Mouse (Mus musculus): Measurements from ENCODE around the gene Bmpr1b.

Gene Bmpr1b

DNA sequence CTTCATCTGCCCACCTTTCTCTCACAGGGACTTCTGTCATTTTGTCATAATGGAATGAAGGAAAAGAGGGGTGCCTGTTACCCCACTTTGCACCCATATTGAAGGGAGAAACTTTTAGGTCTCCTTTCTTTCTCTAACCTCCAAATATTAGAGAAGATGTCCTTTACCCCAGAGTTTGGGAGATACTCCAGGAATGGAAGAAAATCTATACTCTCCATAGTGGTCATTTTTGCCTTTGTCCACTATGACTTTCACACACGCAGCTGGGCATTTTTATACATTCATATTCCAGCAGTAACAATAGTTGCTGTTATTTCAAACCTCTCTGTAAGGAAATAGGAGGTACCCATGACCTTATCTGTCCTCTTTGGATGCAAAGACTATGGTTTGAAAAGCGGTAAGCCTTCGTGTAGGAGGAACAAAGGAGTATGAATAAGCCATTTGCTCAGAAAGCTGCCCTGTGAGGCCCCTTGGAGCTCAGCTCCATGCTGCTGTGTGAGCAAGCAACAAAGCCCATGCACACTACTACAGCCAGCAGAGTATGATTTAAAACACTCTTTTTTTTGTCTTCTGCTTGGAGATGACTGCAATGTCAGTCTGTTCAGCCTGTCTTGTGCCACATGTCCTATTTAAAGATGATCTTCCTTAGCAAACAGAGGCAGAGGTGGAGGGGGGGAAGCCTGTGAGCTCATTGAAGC lies 350.5 kb downstream of the Bmpr1b start:
- no peak for DNase-seq (ENCODE audit: low spot score in 2 of 2)

DNA sequence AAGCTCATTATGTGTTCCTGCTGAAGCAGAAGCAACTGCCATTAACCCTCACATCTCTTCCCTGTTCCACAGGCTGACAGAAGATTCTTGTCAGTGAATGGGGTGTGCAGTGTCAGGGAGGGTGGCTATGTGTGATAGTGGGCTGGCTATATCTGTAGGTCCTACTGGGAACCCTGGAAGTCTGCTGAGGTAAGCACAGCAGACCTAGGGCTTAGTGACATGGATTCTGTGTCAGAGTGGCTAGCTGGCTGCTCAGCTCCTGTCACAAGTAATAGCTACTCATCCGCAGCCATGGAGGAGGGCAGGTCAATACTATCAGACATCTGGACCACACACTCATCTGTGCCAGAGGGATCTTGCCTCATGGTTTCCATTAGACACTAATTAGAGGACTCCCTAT lies 354.4 kb downstream of the Bmpr1b start:
- DNase-seq (ENCODE audit: low spot score in 2 of 2), result no peak

DNA sequence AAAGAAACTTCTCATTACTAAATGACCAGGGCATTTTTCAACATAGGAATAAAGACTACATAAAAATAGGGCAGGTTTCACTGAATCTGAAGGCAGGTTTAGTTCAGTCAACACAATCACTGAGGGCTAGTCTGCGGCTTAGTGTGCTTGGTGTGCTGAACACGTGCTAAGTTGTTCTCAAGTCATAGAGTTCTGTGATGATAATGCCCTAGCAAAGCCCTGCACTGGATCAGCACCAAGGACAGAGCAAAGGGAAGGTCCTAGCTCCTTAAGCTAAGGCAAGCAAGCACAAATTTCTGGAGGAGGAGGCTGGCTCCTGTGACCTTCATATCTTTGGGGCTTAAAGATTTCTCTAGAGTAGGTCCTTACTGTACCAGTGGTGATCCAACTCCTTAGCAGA lies 357.9 kb downstream of the Bmpr1b start:
- no peak for DNase-seq (ENCODE audit: low spot score in 2 of 2)

DNA sequence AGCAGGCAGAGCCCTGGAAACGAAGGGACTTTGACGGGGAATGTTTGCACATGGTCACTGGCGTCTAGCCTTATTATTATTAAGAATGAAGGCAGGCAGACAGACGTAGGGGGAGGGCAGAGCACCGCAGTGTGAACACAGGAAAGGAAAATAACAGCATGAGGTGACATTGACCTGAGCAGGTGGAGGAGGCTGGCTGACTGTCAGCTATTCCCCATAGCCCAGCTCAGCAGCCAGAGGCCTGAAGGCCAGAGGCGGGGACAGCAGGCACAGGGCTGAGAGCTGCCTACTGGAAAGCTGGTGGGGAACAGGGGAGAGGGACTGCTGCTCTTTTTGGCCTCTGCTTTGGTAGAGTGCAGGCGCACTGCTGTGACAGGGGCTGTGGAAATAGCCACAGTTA lies 358.3 kb downstream of the Bmpr1b start:
- DNase-seq (ENCODE audit: low spot score in 2 of 2), result peak in 1 of 2 experiments; percentile 12

DNA sequence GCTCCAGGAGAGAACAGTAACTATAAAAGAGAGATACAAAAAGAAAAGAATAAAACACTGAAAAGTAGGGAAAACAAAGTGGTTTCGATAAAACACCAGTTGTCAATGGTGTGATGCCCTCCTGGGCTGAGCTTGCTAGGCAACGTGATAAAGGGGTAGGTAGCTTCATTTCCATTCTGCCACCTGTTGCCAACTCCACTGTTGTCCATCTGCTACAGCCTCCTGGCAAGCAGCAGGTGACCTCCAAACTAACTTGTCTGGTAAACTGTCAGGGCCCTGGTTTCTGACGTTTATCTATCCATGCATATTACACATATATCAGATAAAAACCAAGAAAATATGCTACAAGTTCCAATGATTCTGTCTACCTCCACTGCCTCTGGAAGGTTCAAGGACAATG lies 359.6 kb downstream of the Bmpr1b start:
- DNase-seq (ENCODE audit: low spot score in 2 of 2), result no peak

DNA sequence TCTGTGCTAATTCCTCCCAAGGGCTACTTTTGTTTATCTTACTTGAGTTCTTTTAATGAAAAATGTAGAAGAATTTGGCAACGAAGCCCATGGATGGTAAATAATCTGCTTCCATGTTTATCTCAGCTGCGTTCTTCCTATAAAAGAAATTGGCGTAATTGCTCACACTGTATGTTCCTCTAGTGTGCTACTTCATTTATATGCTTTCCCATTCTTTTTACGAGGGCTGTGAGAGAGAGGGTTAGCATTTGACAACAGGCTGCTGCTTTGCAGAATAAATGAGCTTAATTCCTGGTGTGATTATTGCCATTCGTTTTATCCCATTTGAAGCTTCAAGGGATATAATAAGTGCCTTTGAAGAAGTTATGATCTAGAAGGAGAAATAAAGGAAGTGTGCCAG lies 365.1 kb downstream of the Bmpr1b start:
- DNase-seq (ENCODE audit: low spot score in 2 of 2), result no peak

DNA sequence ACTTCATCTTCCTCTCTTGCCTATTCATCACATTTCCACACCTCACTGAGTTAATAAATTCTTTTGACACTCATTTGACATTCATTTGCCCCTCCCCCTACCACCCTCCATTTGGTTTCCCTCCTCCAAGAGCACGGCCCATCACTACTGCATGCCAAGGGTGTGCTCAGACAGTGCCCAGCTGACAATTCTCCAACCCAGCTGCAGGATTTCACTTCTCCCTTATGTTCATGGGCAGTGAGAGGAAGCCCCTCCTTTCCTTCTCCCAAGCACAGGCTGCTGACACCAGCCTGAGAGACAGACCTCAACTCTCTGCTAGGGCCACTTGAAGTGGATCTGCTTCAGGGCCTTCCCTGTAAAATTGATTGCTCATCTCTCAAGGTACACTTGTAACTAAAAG lies 371.4 kb downstream of the Bmpr1b start:
- DNase-seq (ENCODE audit: low spot score in 2 of 2), result peak in 1 of 2 experiments; percentile 16

DNA sequence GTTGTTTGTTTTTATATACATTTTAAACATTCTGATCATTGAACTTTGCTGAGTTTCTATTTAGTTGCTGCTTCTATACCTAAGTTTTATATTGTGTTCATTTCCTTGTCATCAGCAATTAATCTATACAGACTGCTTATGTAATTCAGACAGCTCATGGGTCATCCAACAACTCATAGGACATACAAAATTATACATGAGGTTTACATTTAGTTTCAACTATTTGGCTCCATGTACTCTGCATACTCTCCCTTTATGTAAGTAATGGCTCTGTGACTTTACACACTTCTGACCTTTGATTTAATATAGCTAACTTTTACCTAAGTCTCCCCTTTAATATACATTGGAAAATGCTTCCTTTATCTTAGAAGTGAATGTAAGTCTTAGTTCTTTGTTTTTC lies 371.9 kb downstream of the Bmpr1b start:
- DNase-seq (ENCODE audit: low spot score in 2 of 2), result no peak

DNA sequence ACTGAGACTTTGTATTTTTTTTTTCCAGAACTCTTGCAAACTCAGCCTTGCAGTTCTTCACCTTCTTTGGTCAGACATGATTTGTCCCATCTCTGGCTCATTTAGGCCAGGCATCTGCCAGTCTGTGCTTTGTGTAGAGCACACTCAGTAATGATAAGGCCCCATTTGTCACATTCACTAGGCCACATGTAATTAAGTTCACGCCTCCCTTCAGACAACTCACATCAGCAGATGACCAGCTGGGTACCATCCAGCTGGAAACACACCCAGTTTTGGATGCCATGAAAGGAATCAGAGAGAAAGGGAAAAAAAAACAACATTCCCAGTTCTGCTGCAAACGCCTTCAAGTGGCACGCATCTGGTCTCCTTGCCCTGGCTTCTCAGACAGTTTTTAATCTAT lies 374.9 kb downstream of the Bmpr1b start:
- peak in 1 of 2 experiments; percentile 22 for DNase-seq (ENCODE audit: low spot score in 2 of 2)

DNA sequence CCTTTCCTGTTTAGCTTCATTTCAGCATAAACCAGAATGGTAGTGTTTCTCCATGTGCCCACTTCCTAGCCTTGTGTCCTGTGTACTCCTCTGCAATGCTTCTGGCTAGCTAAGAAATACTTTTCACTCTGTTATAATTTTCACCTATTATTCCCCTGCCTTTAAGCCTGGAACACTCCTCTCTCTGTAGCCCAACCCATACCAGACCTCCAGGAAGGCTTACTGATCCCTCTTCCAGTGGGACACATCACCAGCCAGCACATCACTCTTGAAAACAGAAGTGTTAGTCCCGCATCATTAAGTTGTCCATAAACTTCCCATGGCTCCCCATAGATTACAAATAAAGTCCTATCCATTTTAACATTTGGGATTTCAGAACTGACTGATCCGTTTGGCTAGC lies 375.5 kb downstream of the Bmpr1b start:
- DNase-seq (ENCODE audit: low spot score in 2 of 2), result no peak

DNA sequence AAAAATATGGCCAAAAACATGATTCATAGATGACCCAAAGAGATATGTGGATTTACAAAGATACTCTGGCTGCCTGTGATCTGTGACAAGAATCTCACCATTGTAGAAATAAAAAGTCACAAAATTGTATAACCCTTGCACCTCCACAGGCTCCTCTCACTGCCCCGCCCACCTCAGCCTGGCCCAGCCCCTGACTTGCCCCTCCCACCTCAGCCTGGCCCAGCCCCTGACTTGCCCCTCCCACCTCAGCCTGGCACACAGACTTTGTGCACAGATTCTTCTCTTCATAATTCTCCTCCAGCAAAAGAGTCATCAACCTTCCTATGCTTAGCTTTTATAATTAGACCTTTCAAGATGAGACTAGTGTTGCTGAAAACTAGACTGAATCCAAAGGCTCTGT lies 377.1 kb downstream of the Bmpr1b start:
- DNase-seq (ENCODE audit: low spot score in 2 of 2), result no peak

DNA sequence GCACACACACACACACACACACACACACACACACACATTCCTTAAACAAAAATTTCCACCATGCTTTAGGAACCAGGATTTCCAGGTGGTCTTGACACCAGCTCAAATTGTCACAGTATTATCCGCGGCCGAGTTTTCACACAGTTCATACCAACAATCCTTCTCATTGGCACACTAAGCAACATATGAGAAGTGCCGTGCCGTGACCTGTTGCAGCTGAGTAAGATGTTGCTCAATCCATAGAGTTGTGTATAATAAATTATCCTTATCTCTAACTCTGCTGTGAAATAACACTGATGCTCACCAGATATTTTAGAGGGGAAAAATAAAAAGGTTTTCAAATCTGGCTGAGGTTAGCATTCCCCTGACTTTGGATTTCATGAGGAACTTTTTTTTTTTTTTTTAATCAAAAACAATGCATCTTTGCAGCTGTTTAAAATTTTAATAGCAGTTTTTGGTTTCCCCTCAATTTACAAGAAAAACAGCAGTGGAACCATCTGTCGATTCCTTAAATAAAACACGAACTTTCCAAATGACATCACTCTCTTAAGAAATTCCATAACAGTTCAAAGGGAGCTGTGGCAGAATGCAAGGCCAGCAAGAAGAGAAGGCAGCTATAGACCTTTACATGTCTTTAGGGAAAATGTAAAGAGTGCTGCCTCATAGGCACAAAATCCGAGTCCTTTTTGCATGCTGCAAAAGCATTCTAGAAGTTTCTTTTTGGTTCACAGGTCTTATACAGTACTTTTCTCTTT lies 378.0 kb downstream of the Bmpr1b start:
- no peak for DNase-seq (ENCODE audit: low spot score in 2 of 2)
